Mouse (Mus musculus): Measurements from ENCODE around the gene Ncaph. TPM values are rescaled to one million over a fixed set of nuclear protein-coding genes. Genes with fewer than 3 reads are reported as not detected.
A peak's percentile ranks its signal among the peaks of the same experiment; 100 is the strongest.
"Not testable (repeated sequence)": the region's sequence is repeated elsewhere in the genome, so short reads cannot be mapped to it uniquely, and the experiment has no call there.

The Ncaph gene
- 38.4 and 41.0 TPM in 2 replicates for polyA plus RNA-seq (2015; fragmentation: Nextera tagmentation; extraction: Ambion mirVana)

DNA sequence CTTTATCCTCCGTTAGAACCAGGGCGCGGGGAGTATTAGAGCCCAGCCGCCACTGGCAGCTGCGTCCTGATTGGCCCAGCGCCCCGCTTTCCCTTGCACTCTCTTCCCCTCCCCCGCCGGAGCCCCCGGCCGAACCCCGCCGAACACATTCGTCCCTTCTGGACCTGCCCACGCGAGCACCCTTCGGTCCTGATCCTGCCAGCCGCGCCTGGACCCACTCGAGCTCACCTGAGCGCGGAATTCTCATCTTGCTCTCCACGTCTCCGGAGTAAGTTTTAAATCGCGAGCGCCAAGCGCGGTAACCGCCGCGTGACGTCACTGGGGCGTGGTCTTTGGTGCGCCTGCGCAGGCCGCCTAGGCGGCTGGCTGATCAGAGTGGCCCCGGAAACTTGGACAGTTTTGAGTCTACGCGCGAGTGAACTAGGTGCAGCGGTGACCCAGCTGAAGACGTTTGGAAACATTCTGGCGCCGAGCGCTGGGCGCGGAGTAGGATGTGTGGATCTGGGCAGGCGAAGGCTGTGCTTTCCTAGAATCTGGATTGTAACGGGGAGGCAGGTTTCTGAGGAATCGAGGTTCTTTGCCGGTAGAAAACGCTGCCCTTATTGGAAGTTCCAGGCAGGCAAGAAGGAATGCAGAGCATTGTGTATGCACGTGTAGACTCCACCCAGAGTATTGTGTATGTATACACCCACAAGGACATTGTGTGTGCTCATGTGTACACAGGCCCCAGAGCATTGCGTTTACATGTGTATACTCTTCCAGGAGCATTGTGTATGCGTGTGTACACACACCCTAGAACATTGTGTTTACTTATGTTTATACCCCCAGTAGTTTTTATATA is at the start of gene Ncaph:
Ncaph (minus strand) TSS at position 334 of the 841 bp plus-strand sequence.
- H3K4me2 ChIP-seq (replicated peaks) = peak within 1 kb of the TSS; percentile 71
- under 1% methylated on average over 57 of the region's 57 CpGs for WGBS
- H3K36me3 ChIP-seq = no peaks in the 10 kb centered on the region
- peak; percentile 94 for ATAC-seq (replicated peaks)
- peak within 1 kb of the TSS; percentile 60 for H3K9ac ChIP-seq (replicated peaks)
- H3K27me3 ChIP-seq = no peaks in the 10 kb centered on the region
- no peaks in the 10 kb centered on the region for H3K9me3 ChIP-seq
- peak within 1 kb of the TSS; percentile 77 for H3K27ac ChIP-seq (replicated peaks)
- peak within 1 kb of the TSS; percentile 92 for H3K4me3 ChIP-seq
- H3K4me1 ChIP-seq = peaks cover 31% of the 10 kb centered on the region

DNA sequence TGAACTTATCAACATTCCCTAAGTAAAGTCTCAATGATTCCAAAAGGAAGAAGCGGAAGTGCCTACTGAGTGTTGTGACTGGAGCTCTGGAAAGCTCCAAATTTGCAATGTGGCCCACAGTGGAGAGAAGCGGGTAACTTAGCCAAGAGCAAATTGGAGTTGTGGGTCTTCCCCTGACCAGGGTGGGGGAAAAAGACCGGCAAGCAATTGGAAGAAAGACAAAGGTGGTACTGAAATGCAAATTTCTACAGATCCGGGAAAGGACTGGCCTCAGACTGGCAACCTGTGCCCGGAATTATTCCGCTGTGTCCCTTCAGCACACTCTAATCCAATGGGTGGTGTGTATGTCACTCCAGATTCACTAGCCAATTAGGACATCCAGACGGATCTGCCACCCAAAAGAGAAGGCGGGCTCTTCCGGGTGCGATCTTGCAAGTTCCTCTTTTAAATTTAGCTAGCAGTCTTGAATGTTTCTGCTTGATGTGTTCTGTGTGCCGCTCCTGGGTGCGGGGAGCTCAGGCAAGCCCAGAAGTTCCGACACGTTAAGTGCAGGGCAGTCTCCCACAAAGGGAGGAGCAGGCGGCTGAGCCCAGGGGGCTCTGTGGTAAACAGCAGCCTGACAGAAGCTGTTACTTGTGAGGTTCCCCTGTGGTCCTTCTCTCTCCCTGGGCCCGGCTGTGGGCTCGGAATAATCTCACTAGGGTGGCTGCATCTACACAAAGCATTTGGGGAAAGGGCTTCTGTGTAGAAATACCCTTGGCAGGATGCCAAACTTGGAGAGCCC is 49.0 kb upstream of the Ncaph start:
- H3K9me3 ChIP-seq = no peaks in the 10 kb centered on the region
- peak overlapping the region; percentile 52 for H3K9ac ChIP-seq (replicated peaks)
- H3K4me3 ChIP-seq = peak overlapping the region; percentile 44
- peaks cover 5% of the 10 kb centered on the region; the same call in 1 of the 2 replicates for H3K27me3 ChIP-seq
- H3K27ac ChIP-seq (replicated peaks) = peak overlapping the region; percentile 87
- H3K36me3 ChIP-seq = no peaks in the 10 kb centered on the region
- peak; percentile 100 for ATAC-seq (replicated peaks)
- peaks cover 6% of the 10 kb centered on the region for H3K4me1 ChIP-seq
- under 1% methylated on average over 17 of the region's 17 CpGs for WGBS
- peak overlapping the region; percentile 58 for H3K4me2 ChIP-seq (replicated peaks)

DNA sequence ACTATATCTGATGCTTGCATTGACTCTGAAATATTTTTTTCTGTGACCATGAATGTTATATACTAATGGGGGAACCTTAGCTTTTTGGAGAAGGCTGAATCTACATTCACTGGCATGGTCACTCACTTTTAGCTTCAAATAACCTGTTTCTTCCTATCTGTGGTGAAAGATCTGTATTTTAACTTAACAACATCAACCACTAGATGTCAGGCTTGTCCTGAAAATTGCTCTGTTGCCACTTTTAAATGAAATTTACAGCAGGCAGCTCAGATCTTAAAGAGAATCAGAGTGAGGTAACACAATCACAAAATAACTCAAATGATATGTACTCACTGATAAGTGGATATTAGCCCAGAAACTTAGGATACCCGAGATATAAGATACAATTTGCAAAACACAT is 32.5 kb upstream of the Ncaph start:
- not testable (repeated sequence) for H3K36me3 ChIP-seq; H3K9me3 ChIP-seq; ATAC-seq (replicated peaks); H3K4me3 ChIP-seq; H3K9ac ChIP-seq (replicated peaks); H3K27me3 ChIP-seq; H3K4me2 ChIP-seq (replicated peaks); H3K27ac ChIP-seq (replicated peaks); H3K4me1 ChIP-seq
- 7% methylated on average over 1 of the region's 1 CpGs for WGBS

GRCm38 (mm10) chr2:127165675-127166074 is 31.9 kb upstream of the Ncaph start:
- no peak overlapping the region for H3K4me2 ChIP-seq (replicated peaks)
- ATAC-seq (replicated peaks) = no peak
- H3K27ac ChIP-seq (replicated peaks) = no peak overlapping the region
- no peak overlapping the region for H3K4me3 ChIP-seq
- WGBS = 63% methylated on average over 4 of the region's 4 CpGs
- H3K9me3 ChIP-seq = no peaks in the 10 kb centered on the region
- no peak overlapping the region for H3K9ac ChIP-seq (replicated peaks)
- no peaks in the 10 kb centered on the region for H3K4me1 ChIP-seq
- no peaks in the 10 kb centered on the region for H3K27me3 ChIP-seq
- no peaks in the 10 kb centered on the region for H3K36me3 ChIP-seq

DNA sequence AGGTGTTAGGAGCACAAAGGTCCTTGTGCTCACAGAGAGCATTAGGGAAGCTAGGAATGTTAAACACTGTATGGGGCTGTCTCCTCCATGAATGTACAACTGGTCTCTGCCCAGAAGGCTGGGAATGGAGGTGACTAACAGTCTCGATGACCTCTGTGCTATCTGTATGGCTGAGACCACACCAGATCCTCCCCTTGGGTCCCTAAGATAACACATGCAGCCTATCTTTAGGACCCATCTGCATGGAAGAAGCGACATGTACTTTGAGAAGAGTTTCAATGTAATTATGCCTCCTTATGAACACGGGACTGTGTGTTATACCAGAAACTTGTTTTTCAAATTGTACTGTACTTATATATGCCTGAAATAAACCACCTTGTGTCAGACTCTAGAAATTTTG is 11.9 kb upstream of the Ncaph start:
- peaks cover 19% of the 10 kb centered on the region for H3K4me1 ChIP-seq
- no peaks in the 10 kb centered on the region; the same call in 1 of the 2 replicates for H3K36me3 ChIP-seq
- H3K4me2 ChIP-seq (replicated peaks) = no peak overlapping the region
- H3K27me3 ChIP-seq = no peaks in the 10 kb centered on the region
- no peak overlapping the region for H3K27ac ChIP-seq (replicated peaks)
- ATAC-seq (replicated peaks) = no peak
- no peak overlapping the region for H3K4me3 ChIP-seq
- no peaks in the 10 kb centered on the region for H3K9me3 ChIP-seq
- no peak overlapping the region for H3K9ac ChIP-seq (replicated peaks)
- 91% methylated on average over 3 of the region's 3 CpGs for WGBS

- peak; percentile 93 for ATAC-seq (replicated peaks)
- Histone ChIP-seq H3K27me3 (no peaks in the 10 kb centered on the region), H3K9ac (replicated peaks) (peak within 1 kb of the TSS; percentile 65), H3K4me3 (peak within 1 kb of the TSS; percentile 74), H3K4me2 (replicated peaks) (peak within 1 kb of the TSS; percentile 91), H3K9me3 (no peaks in the 10 kb centered on the region), H3K4me1 (peaks cover 19% of the 10 kb centered on the region), H3K27ac (replicated peaks) (no peak within 1 kb of the TSS), H3K36me3 (no peaks in the 10 kb centered on the region; the same call in none of the 2 replicates)
- WGBS = 3% methylated on average over 31 of the region's 31 CpGs
Measured at GRCm38 (mm10) chr2:127143158-127144063, 9.7 kb upstream of the Ncaph start, which contains the start of gene Itpripl1. Gene Itpripl1, minus strand, starts transcription at chr2:127143442.

DNA sequence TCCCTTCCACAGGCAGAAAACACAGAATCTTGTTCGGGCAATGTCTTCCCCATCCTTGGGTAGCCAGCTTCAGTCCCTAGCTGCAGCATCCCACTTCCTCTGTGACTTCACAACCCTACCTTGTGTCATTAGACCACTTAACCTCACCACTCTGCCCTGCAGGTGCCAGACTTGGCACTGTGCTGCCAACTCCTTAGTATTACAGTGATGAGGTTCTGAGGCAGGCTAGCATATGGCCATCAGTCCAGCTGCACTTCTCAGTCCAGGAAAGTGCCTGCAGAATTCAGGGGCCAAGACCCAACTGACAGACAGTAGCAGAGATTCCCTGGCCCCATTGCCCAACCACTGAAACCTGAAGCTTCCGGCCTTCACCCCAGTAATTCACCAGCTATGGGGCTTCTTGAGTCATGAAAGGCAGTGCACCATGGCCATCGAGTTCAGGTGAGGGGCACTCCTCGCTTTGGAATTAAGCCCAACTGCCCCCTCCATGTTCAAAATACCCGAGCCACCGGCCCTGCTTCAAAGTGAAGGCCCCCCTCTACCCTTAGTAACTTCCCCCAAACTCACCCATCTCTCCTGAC is 8.9 kb upstream of the Ncaph start:
- WGBS = 12% methylated on average over 6 of the region's 6 CpGs
- ATAC-seq (replicated peaks) = 0 out of 2 replicates have a peak, but pooled peaks have one; percentile 12

GRCm38 (mm10) chr2:127142031-127142430 is 8.3 kb upstream of the Ncaph start:
- Histone ChIP-seq H3K9ac (replicated peaks) (no peak overlapping the region), H3K36me3 (no peaks in the 10 kb centered on the region; the same call in none of the 2 replicates), H3K4me1 (peaks cover 22% of the 10 kb centered on the region), H3K4me3 (peak overlapping the region; percentile 74; the same call in 1 of the 2 replicates), H3K27ac (replicated peaks) (no peak overlapping the region), H3K9me3 (no peaks in the 10 kb centered on the region), H3K27me3 (no peaks in the 10 kb centered on the region), H3K4me2 (replicated peaks) (peak overlapping the region; percentile 91)
- no peak for ATAC-seq (replicated peaks)
- WGBS = 93% methylated on average over 10 of the region's 10 CpGs

More for the DNA sequence above, 8.9 kb upstream of the Ncaph start:
- Histone ChIP-seq H3K27ac (replicated peaks) (no peak overlapping the region), H3K27me3 (no peaks in the 10 kb centered on the region), H3K36me3 (no peaks in the 10 kb centered on the region; the same call in none of the 2 replicates), H3K9me3 (no peaks in the 10 kb centered on the region), H3K4me1 (peaks cover 19% of the 10 kb centered on the region), H3K4me3 (peak overlapping the region; percentile 74), H3K4me2 (replicated peaks) (peak overlapping the region; percentile 91), H3K9ac (replicated peaks) (peak overlapping the region; percentile 65)

DNA sequence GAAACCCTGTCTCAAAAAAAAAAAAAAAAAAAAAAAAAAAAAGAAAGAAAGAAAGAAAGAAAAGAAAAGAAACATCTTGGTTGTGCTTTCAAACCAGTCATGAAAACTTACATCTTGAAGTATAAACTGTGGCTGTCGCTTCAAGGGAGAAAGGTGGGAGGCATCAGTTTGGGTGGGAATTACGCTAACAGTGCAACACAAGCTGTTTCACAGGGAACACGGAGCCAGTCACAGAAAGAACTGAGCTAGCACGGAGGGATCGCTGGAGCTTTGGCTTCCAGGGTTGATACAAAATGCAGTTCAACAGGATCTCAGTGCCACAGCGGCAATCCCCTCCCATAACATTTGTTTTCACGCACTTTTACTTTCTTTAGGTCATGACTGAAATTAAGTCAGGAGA is 6.3 kb upstream of the Ncaph start:
- H3K9ac ChIP-seq (replicated peaks) = no peak overlapping the region
- peaks cover 27% of the 10 kb centered on the region for H3K4me1 ChIP-seq
- no peaks in the 10 kb centered on the region for H3K9me3 ChIP-seq
- no peak overlapping the region for H3K4me3 ChIP-seq
- H3K36me3 ChIP-seq = no peaks in the 10 kb centered on the region; the same call in none of the 2 replicates
- no peaks in the 10 kb centered on the region for H3K27me3 ChIP-seq
- no peak overlapping the region for H3K4me2 ChIP-seq (replicated peaks)
- no peak overlapping the region for H3K27ac ChIP-seq (replicated peaks)
- 96% methylated on average over 7 of the region's 7 CpGs for WGBS
- ATAC-seq (replicated peaks) = no peak

- Histone ChIP-seq H3K27me3 (no peaks in the 10 kb centered on the region), H3K36me3 (no peaks in the 10 kb centered on the region; the same call in none of the 2 replicates), H3K9ac (replicated peaks) (no peak overlapping the region), H3K9me3 (no peaks in the 10 kb centered on the region), H3K27ac (replicated peaks) (no peak overlapping the region), H3K4me3 (no peak overlapping the region), H3K4me1 (peaks cover 29% of the 10 kb centered on the region), H3K4me2 (replicated peaks) (no peak overlapping the region)
- WGBS = 97% methylated on average over 1 of the region's 1 CpGs
- ATAC-seq (replicated peaks) = no peak
Measured at GRCm38 (mm10) chr2:127139605-127140004, 5.9 kb upstream of the Ncaph start.

GRCm38 (mm10) chr2:127139094-127139493 is 5.3 kb upstream of the Ncaph start:
- H3K4me3 ChIP-seq = no peak overlapping the region
- WGBS = 93% methylated on average over 8 of the region's 8 CpGs
- no peak for ATAC-seq (replicated peaks)
- peaks cover 34% of the 10 kb centered on the region for H3K4me1 ChIP-seq
- H3K4me2 ChIP-seq (replicated peaks) = no peak overlapping the region
- H3K9ac ChIP-seq (replicated peaks) = no peak overlapping the region
- no peaks in the 10 kb centered on the region for H3K27me3 ChIP-seq
- H3K9me3 ChIP-seq = no peaks in the 10 kb centered on the region
- no peak overlapping the region for H3K27ac ChIP-seq (replicated peaks)
- H3K36me3 ChIP-seq = no peaks in the 10 kb centered on the region; the same call in none of the 2 replicates
